Mouse (Mus musculus) embryonic fibroblast, embryonic 13.5 days (primary cell): ENCODE measurements at regions not wholly inside any gene's neighbourhood (a gene's known extent, or its start where the extent isn't known, plus 50 kb on each side); places are given as distances from the start of the nearest gene placed in this dataset.

ENCODE experiments used
- CTCF ChIP-seq: IDR thresholded peaks from 2 replicates; pipeline ENCODE4 v1.5.1; 2011; ENCODE audit warnings: mild to moderate bottlenecking, control low read depth, low read length, moderate library complexity, borderline replicate concordance; ENCODE audit not compliant: insufficient read depth
- POLR2A ChIP-seq: IDR thresholded peaks from 2 replicates; pipeline ENCODE4 v1.6.1; 2011; ENCODE audit warnings: low read depth, mild to moderate bottlenecking, control low read depth, low read length, moderate library complexity

DNA sequence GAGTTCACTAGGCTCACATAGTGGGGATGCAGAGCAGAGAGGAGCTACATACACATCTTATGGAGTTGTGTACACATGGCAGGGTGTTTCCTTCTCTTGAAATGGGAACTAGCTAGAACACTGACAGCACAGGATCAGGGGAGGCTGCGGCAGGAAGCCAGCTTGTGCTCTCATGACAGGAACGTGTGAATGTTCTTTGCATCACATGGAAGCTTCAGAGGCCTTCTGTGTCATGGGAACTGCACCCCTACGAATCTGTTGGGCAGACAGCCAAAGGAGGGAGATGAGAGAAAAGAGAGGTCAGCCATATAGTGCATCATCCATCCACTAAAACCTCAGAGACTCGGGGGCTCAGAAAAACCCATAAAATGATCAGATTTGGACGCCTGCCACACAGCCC is 417.6 kb upstream of the Zeb2 start:
- TF ChIP-seq CTCF (no peak), POLR2A (no peak)
